Mouse (Mus musculus) CD4-positive, CD25-positive, alpha-beta regulatory T cell, adult 9 weeks (primary cell): ENCODE measurements around the gene Pik3r5. TPM values are rescaled to one million over a fixed set of nuclear protein-coding genes. Genes with fewer than 3 reads are reported as not detected.

Experiments used
- polyA plus RNA-seq: library from polyadenylated mRNA; unstranded; fragments of 100-300 nt; shearing (Covaris generic); gene quantifications from one replicate; pipeline ENCODE4 v1.2.1, GENCODE M21; 2017

The Pik3r5 gene
- 86.8 TPM for polyA plus RNA-seq

DNA sequence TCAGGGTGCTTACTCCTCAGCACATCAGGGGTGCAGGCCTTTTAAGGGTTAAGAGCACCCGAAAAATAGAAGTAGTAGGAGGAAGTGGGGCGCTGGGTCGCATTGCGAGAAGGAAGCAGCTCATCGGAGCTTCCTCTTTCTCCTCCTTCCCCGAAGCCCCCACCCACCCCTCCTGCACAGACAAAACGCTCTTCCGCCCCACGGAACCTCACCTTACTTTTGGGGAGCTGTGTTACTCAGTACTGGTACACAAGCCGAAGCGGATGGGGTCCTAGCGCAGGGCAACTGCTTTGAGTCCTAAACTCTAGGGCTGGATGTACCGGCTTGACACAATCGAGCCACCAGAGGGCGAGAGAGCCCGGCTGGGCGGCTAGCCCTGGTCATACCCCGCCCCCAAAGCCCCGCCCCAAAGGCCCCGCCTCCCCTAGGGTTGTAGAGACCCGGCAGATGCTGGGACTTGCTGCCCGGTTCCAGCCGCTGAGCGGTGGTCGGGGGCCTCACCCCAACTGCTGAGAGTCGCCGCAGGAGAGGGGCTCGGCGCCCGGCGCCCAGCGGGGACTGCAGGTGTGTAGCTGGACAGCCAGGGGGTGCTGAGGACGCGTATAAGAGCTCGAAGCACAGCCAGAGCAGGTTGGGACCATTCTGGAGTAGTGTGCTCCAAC lies at the start of gene Pik3r5:
TSS of gene Pik3r5 (plus strand) at position 423 of the 662 bp plus-strand sequence.

DNA sequence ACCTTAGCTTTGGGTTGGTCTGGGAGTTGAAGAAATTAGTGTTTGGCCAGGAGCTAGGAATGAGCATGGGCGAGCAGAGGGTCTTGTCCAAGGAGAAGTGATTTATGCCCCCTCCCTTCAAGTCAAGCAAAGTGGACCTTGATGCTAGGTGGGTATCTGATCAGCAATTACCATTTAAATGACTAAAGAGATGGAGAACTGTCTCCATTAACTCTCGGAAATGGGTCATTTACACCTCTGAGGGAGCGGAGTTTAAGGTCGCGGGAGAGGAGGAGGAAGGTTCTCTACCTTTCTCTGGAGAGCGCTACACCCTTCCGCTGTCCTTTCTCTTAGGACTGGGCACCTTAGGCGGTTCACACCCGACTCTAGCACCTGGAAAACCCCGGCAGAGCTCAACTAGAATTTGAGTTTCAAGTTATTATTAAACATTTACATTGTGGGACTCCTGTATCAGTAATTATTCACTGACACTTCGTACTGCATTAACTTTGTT lies 31.1 kb upstream of the Pik3r5 start, which contains the start of gene Ntn1:
TSS of gene Ntn1 (minus strand) at position 97 of the 493 bp plus-strand sequence.

DNA sequence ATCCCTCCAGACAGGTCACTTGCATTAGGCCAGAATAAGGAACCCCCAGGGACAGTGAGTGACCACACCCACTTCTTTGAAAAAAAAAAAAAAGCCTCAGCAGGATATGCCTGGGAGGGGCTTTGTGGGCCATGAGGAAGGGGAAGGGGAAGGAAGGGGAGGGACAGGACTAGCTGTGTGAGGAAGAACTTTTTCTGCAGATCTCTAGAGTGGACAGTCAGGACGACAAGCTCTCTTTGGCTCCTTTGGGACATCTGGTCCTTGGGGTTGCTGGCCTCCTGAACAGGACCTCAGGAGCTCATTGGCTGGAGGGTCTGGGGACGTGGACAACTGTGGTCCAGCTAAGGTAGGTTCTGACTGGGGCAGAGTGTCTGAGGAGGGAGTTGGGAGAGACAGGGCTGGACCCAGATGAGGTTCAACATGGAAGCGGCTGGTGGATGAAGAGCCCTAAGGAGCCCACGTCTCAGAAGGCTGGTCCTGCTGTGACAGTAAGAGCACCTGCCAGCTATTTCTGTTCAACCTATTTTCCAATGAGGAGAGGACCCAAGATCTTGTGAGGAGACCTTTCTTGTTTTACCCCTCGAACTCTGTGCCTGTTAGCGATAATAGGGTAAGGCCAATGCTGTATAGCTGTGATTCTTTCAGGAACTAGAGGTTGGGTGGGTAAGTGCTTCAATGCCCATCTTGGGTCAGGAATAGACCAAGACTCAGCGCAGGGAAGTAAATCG lies 71.1 kb downstream of the Pik3r5 start, which contains the start of gene Pik3r6:
TSS of gene Pik3r6 (plus strand) at position 118 of the 728 bp plus-strand sequence.

Other genes with a start within 250 kb of the Pik3r5 start
- gene Ntn1, start 31.3 kb upstream of the Pik3r5 start, polyA plus RNA-seq: 0.82 TPM
- gene Pik3r6, start 70.9 kb downstream of the Pik3r5 start, polyA plus RNA-seq: not detected
- gene Mfsd6l, start 124.1 kb downstream of the Pik3r5 start, polyA plus RNA-seq: not detected
- not detected for gene Ccdc42, start 154.9 kb downstream of the Pik3r5 start, polyA plus RNA-seq